Mouse (Mus musculus) cerebellum, adult 9-10 months (tissue): ENCODE measurements around the gene Gstt2.

Experiments used
- DNase-seq: peaks from one replicate; pipeline ENCODE4 v3.0.0; 2022

Gene Gstt2

GRCm38 (mm10) chr10:75823782-75824181, 13.4 kb downstream of the Gstt2 start:
- DNase-seq, result no peak

- no peak for DNase-seq
Observed at GRCm38 (mm10) chr10:75822443-75822842, 14.8 kb downstream of the Gstt2 start, which contains the start of gene Gstt4. Gene Gstt4, minus strand, starts transcription at chr10:75822543.

- no peak for DNase-seq
Observed at GRCm38 (mm10) chr10:75819882-75820281, 17.3 kb downstream of the Gstt2 start.

GRCm38 (mm10) chr10:75818641-75819040, 18.6 kb downstream of the Gstt2 start:
- no peak for DNase-seq

- no peak for DNase-seq
Observed at GRCm38 (mm10) chr10:75804217-75804616, 33.0 kb downstream of the Gstt2 start.

- DNase-seq, result peak; percentile 82
Observed at GRCm38 (mm10) chr10:75798176-75798696, 39.0 kb downstream of the Gstt2 start, which contains the start of gene Gstt1. Gene Gstt1, minus strand, starts transcription at chr10:75798584.

GRCm38 (mm10) chr10:75797619-75798175, 39.5 kb downstream of the Gstt2 start:
- DNase-seq, result peak; percentile 84

- peak; percentile 53 for DNase-seq
Observed at GRCm38 (mm10) chr10:75796731-75797516, 40.3 kb downstream of the Gstt2 start.

GRCm38 (mm10) chr10:75794880-75795279, 42.3 kb downstream of the Gstt2 start:
- DNase-seq, result no peak

- no peak for DNase-seq
Observed at GRCm38 (mm10) chr10:75790773-75791172, 46.5 kb downstream of the Gstt2 start.

- DNase-seq, result no peak
Observed at GRCm38 (mm10) chr10:75789841-75790240, 47.4 kb downstream of the Gstt2 start.

- no peak for DNase-seq
Observed at GRCm38 (mm10) chr10:75789081-75789735, 48.0 kb downstream of the Gstt2 start.

GRCm38 (mm10) chr10:75788277-75788676, 48.9 kb downstream of the Gstt2 start:
- no peak for DNase-seq

GRCm38 (mm10) chr10:75785442-75785841, 51.8 kb downstream of the Gstt2 start:
- no peak for DNase-seq
